Comparison of ENCODE assay signal across 24 mouse cellular contexts in the genomic region with DNA sequence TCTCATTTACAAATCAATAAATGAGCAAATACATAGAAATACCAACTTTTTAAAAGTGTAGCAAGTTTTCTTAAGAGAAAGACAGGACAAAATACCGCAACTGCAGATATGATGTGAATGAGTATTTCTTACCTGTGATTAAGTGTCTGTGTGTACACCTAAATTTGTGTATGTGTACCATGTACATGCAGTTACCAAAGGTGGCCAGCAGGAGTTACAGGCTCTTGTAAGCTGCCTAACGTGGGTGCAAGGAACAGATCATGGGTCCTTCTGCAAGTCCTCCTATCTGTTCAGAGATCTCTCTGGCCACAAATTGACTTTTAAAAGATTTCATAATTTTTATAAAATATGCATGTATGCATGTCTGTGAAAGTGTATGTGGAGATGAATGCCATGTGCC. TPM values are rescaled to one million over a fixed set of nuclear protein-coding genes. Genes with fewer than 3 reads are reported as not detected.
DNase-seq lines count a peak whose midpoint lies in the region; ATAC-seq and TF ChIP-seq lines count a peak whose summit lies in the region.
"Had no signal": no experiment of that assay in that cellular context is flagged by ENCODE, and none has a peak within 500 bp of the region (broad histone marks: within the 10 kb centered on the region; RNA-seq: fewer than 3 reads in every experiment).

No protein-coding gene starts in this region.

- DNase-seq in layer of hippocampus, adult 2 months (ENCODE audit: low spot score in 2 of 2) = no peak
- no peak for DNase-seq in layer of hippocampus, postnatal 36 days
- DNase-seq in Patski (ENCODE audit: low read depth, low spot score) = no peak
- DNase-seq in ZHBTc4 (ENCODE audit: low read depth, low spot score) = peak; percentile 60
- DNase-seq in midbrain, embryonic 14.5 days = no peak
- DNase-seq in lung, postnatal 25 days (ENCODE audit: low spot score) = no peak
- no peak for DNase-seq in right cerebral cortex, postnatal 36 days (ENCODE audit: low spot score in 2 of 2)
- DNase-seq: adrenal gland, adult 2 months; adrenal gland, postnatal 10 days; adrenal gland, postnatal 25 days; B cell, adult 2 months; cerebellum, adult 11-12 months; cerebellum, adult 2 months; cerebellum, adult 9-10 months; cerebellum, postnatal 10 days; cerebellum, postnatal 25 days; forebrain, postnatal 0 days had no signal

- CTCF ChIA-PET in Patski (lab: Charles Lee) = no interaction called here

- no peak overlapping the region for H3K4me3 ChIP-seq in layer of hippocampus, adult 2 months
- no peak overlapping the region for H3K4me3 ChIP-seq in E14TG2a.4 (replicated peaks; ENCODE audit: low read length)
- H3K4me3 ChIP-seq in midbrain, embryonic 14.5 days (replicated peaks; ENCODE audit: low read depth, low read length) = no peak overlapping the region
- H3K4me3 ChIP-seq: embryonic facial prominence, embryonic 10.5 days; embryonic facial prominence, embryonic 12.5 days had no signal

- no peaks in the 10 kb centered on the region for H3K36me3 ChIP-seq in E14TG2a.4 (ENCODE audit: insufficient read depth, low read length)
- no peaks in the 10 kb centered on the region for H3K36me3 ChIP-seq in midbrain, embryonic 14.5 days (ENCODE audit: control insufficient read depth, insufficient read depth, low read length)
- H3K36me3 ChIP-seq: embryonic facial prominence, embryonic 10.5 days; embryonic facial prominence, embryonic 12.5 days; G1E had no signal

- TF ChIP-seq CTCF in layer of hippocampus, adult 2 months (conservative IDR thresholded peaks at IDR 0.05) = peak; percentile 33
- peak; percentile 36 for TF ChIP-seq CTCF in E14TG2a.4 (conservative IDR thresholded peaks at IDR 0.05; ENCODE audit: low read length)
- peak; percentile 10 for TF ChIP-seq CTCF in Patski (IDR thresholded peaks at IDR 0.05)

- no peak for ATAC-seq in Patski
- no peak for ATAC-seq in midbrain, embryonic 14.5 days (ENCODE audit: low FRiP score, low TSS enrichment)
- ATAC-seq: CD4-positive, CD25-positive, alpha-beta regulatory T cell, adult 4 months; forebrain, embryonic 14.5 days; forebrain, postnatal 0 days had no signal

- no peak overlapping the region for H3K9ac ChIP-seq in midbrain, embryonic 14.5 days (replicated peaks; ENCODE audit: low read length)
- H3K9ac ChIP-seq: embryonic facial prominence, embryonic 12.5 days; forebrain, postnatal 0 days had no signal

- 85% methylated on average over 2 of the region's 2 CpGs for WGBS in midbrain, embryonic 14.5 days

- H3K27ac ChIP-seq in layer of hippocampus, adult 2 months = no peak overlapping the region
- H3K27ac ChIP-seq in midbrain, embryonic 14.5 days (replicated peaks; ENCODE audit: low read depth, low read length) = no peak overlapping the region
- H3K27ac ChIP-seq: embryonic facial prominence, embryonic 10.5 days; embryonic facial prominence, embryonic 12.5 days had no signal

- H3K27me3 ChIP-seq in E14TG2a.4 (ENCODE audit: insufficient read depth, low read length) = no peaks in the 10 kb centered on the region
- H3K27me3 ChIP-seq in Patski = no peaks in the 10 kb centered on the region
- H3K27me3 ChIP-seq in midbrain, embryonic 14.5 days (ENCODE audit: control insufficient read depth, insufficient read depth, low read length) = no peaks in the 10 kb centered on the region
- H3K27me3 ChIP-seq: CH12.LX; embryonic facial prominence, embryonic 12.5 days had no signal

- in situ Hi-C loops in Patski (cut with MboI; ENCODE audit: low pct_unique_long_range_greater_than_20kb) = loop anchor here (25.0 kb wide), 1 partner anchor 568 kb away; no protein-coding TSS in a partner anchor

- POLR2A ChIA-PET in Patski (lab: Charles Lee) = no interaction called here

- H3K4me2 ChIP-seq in midbrain, embryonic 14.5 days (ENCODE audit: low read length) = no peak overlapping the region
- H3K4me2 ChIP-seq: embryonic facial prominence, embryonic 12.5 days had no signal

- peaks cover 10% of the 10 kb centered on the region; the same call in 1 of the 2 replicates for H3K4me1 ChIP-seq in E14TG2a.4 (replicated peaks; ENCODE audit: low read depth, low read length)
- no peaks in the 10 kb centered on the region for H3K4me1 ChIP-seq in midbrain, embryonic 14.5 days (ENCODE audit: control insufficient read depth, insufficient read depth, low read length)
- H3K4me1 ChIP-seq: embryonic facial prominence, embryonic 10.5 days; embryonic facial prominence, embryonic 12.5 days had no signal

- no peaks in the 10 kb centered on the region for H3K9me3 ChIP-seq in E14TG2a.4 (ENCODE audit: low read length)
- H3K9me3 ChIP-seq in midbrain, embryonic 14.5 days (ENCODE audit: control insufficient read depth, low read length) = no peaks in the 10 kb centered on the region
- H3K9me3 ChIP-seq: embryonic facial prominence, embryonic 10.5 days; embryonic facial prominence, embryonic 12.5 days; G1E had no signal

RNA-seq across cellular contexts. Expression of gene Alg13, which starts 11.9 kb away (rescaled TPM):
- total RNA-seq in layer of hippocampus, adult 2 months (2021) = 10 to 100 TPM; 10.0 to 10.5 TPM
- 10 to 100 TPM; 10.0 to 11.3 TPM for total RNA-seq in layer of hippocampus, postnatal 36 days (2021)
- 9.6 TPM for polyA plus RNA-seq in Patski (2021)
- polyA plus RNA-seq in midbrain, embryonic 14.5 days (2014; fragmentation: Nextera tagmentation; extraction: Ambion mirVana) = 11.1 and 11.9 TPM in 2 replicates
